Mouse (Mus musculus) gonadal fat pad, adult 2 months (tissue): ENCODE data around the gene Mcrip2. TPM values are rescaled to one million over a fixed set of nuclear protein-coding genes. Genes with fewer than 3 reads are reported as not detected.

Experiments used
- DNase-seq: peaks from one replicate; pipeline ENCODE4 v3.0.0-alpha.2; 2012; ENCODE audit warnings: low read depth
- polyA plus RNA-seq: library from polyadenylated mRNA; depleted of rRNA; stranded (reverse); fragments of >200 nt; gene quantifications from 2 replicates; pipeline ENCODE4 v1.2.3, GENCODE M21; 2012

Gene Mcrip2
- polyA plus RNA-seq, 1 experiment = 61.7 TPM

- DNase-seq = no peak
These were observed 2.4 kb downstream of the Mcrip2 start for GRCm38 (mm10) chr17:25866172-25866571.

DNA sequence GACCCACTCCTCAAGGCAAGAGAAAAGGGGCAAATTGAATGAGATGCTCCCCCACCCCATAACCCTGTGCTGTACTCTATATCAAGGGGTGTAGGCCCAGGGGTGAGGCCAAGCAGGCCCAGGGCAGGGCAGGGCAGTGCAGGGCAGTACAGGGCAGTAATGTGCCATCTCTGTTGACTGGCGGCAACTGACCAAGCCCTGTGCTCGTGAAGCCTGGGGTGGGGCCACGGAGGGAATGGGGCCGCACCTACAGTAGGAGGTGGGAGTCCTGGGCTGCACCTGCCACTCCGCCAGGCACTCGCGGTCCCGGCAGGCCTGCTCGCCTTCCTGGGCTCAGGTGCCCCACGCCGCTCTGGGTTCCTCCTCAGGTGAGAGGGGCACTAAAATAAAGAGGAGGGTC is 3.3 kb downstream of the Mcrip2 start:
- no peak for DNase-seq

DNA sequence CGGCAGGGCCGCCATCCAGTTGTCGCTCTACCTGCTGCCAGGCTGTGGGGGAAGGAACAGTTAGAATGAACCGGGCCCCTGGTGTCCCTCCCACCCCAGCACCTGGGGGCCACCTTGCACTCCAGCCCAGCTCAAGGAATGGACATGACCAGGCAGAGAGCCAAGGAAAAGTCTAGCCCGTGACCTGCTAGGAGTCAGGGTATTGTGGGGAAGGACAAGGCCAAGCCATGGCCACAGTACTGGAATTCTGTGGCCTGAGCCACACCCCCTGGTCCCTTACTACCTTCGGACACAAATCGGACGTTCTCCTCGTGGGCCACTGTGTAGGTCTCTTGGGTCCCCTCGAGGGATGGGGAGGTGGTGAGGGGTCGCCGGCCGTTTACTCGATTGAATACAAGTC is 4.3 kb downstream of the Mcrip2 start:
- no peak for DNase-seq

- no peak for DNase-seq
These were observed 4.9 kb downstream of the Mcrip2 start for GRCm38 (mm10) chr17:25863681-25864080.

GRCm38 (mm10) chr17:25861704-25862612 is 6.6 kb downstream of the Mcrip2 start:
- no peak for DNase-seq

DNA sequence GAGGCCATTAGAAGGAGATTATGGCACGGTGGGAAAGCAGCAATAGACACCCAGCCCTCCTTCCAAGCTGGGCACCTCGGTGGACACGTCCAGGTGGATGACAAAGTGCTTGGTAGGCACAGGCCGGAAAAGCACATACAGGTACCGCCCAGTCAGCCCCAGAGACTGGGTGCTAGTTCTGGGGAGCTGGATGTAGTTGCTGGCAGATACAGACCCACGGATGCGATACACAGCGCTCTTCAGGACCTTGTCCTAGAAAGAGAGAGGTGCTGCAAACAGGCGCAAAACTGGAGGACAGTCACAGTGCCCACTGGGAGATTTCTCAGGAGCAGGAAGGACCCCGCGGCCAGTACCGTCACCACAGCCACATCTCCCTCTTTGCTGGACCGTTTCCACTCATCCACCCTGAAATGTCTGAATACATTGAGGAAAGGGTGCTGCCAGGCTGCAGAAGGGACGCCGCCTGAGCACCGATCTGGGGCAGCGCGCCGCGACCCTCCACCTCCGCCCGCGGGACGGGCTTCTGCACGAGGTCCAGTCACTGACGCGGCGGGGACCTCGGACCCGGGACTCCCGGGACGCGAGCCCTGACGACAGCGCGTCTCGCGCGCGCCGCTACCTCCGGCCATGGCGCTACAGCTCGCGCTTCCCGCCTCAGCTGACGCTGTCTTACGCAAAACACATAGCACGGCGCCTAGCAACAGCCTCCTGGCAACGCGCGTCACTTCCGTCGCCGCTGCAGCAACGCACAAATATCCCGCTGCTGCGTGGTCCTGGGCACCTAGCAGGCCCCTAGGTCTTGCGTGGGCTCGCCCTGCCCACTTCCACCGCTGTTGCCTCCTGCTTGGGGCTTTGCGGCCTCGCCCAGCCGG is 7.5 kb downstream of the Mcrip2 start, which contains the start of gene Wdr90:
Gene Wdr90, minus strand, starts transcription at position 670 of the 872 bp plus-strand sequence.
- no peak for DNase-seq

- no peak for DNase-seq
These were observed 8.3 kb downstream of the Mcrip2 start for GRCm38 (mm10) chr17:25860229-25860628.

GRCm38 (mm10) chr17:25844396-25844901 is 24.1 kb downstream of the Mcrip2 start, which contains the start of gene Rhot2:
Rhot2 (minus strand) TSS chr17:25844851.
- no peak for DNase-seq

- DNase-seq = no peak
These were observed 24.7 kb downstream of the Mcrip2 start for GRCm38 (mm10) chr17:25843636-25844395.

GRCm38 (mm10) chr17:25843122-25843521 is 25.4 kb downstream of the Mcrip2 start:
- DNase-seq = no peak

DNA sequence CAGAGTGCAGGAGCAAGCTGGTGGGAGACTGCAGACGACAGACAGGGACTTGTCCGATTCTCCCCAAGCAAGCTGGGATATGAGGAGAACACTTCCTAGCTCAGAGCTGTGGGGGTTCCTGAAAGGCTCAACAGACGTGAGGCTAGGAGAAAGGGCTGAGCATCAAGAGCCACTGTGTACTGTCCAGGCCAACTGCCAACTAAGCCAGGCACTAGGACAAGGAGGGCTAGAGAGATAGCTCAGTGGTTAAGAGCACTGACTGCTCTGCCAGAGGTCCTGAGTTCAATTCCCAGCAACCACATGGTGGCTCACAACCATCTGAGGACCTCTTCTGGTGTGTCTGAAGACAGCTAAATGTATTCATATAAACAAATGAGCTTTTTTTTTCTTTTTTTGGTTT is 26.1 kb downstream of the Mcrip2 start:
- DNase-seq = no peak

DNA sequence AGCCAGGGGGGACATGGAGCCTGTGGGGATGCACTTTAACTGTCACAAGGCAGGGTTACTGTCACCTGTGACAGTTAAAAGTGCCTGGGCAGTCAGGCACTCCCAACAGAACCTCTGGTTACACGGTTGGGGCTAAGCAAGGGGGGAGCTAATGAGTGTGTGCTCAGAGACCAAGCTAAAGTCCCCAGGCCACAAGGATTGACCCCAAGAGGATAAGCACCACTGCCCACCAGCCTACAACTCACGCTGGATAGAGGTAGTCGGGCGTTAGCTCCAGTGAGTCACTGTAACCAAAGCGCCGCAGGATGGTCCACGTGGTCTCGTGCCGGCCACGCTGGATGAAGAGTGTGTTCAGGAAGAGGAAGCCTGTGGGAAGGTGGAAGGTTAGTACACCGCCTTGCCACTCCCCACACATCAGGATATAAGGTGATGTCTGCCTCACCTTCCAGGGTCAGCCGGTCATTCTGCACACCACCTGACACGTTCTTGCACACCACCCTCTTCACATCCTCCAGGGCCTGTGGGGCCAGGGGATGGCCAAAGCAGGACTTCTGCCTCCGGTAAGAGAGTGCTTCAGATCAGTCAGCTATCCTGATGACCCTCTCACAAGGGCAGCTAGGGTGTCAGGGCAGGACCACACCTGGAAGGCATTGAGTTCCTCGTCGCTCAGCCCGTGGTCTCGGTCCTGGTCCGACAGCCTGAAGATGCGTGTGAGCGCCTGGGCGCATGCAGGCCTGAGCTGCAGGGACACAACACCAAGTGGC is 27.3 kb downstream of the Mcrip2 start, which contains the start of gene Gm20683:
Gene Gm20683, minus strand, starts transcription at position 647 of the 764 bp plus-strand sequence.
- DNase-seq = no peak

DNA sequence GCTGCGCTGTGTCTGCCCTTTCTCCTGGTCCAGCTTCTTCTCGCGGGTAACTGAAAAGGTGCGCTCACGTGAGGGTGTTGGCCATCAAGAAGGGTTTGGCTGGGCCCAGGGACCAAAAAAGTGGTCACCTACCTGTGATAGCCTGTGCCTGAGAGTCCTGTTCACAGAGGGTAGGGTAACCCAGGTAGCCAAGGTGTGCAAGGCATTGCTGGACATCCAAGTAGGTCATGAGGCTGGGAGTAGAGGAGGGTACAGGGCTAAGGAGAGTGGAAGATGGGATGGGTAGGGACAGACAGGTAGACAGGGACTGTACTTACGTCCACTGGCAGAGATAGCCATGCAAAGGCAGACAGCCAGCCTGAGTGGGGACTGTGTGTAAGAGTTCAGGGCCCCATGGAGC is 28.0 kb downstream of the Mcrip2 start:
- no peak for DNase-seq

- DNase-seq = no peak
These were observed 28.9 kb downstream of the Mcrip2 start for GRCm38 (mm10) chr17:25839455-25840235.

- DNase-seq = no peak
These were observed 29.7 kb downstream of the Mcrip2 start for GRCm38 (mm10) chr17:25838904-25839303.

- DNase-seq = no peak
These were observed 31.0 kb downstream of the Mcrip2 start for GRCm38 (mm10) chr17:25837533-25837932.

- DNase-seq = no peak
These were observed 31.5 kb downstream of the Mcrip2 start, which contains the start of gene Rhbdl1 for GRCm38 (mm10) chr17:25837076-25837410. Rhbdl1 (minus strand) TSS chr17:25837295.

DNA sequence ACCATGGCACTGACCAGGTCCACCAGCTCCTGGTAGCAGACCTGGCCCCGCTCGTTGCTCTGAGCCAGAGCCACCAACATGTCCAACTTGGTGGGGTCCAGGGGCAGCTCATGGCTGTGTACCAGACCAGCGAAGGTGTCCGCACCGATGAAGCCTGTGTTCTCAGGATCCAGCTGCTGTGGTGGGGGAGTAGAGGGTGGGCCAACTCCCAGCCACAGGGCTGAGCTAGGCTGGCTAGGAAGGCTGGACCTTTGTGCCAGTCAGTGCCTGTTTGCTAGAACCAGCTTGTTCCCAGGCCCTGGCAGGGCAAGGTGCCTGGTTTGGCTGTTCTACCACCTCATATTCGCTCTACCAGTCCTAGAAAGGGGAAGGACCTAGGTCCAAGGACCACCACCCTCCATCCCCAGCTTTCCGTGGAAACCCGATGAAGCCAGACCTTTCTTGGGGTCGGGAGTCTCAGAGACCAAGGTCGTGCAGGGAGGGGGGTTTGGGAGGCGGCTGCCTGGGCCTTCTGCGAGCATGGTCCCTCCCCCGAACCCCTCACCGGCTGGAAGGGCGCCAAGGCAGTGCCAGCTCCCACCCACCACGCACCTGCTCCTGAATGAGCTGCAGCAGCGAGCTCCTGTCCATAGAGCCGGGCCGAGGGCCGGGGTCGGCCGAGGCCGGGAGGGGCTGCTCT is 32.0 kb downstream of the Mcrip2 start:
- no peak for DNase-seq

- no peak for DNase-seq
These were observed 32.7 kb downstream of the Mcrip2 start for GRCm38 (mm10) chr17:25835816-25836215.
